Mouse (Mus musculus) hindbrain, embryonic 10.5 days (tissue): Measurements from ENCODE around the gene Smarcc1. TPM values are rescaled to one million over a fixed set of nuclear protein-coding genes. Genes with fewer than 3 reads are reported as not detected.
"Not testable (repeated sequence)": the region's sequence is repeated elsewhere in the genome, so short reads cannot be mapped to it uniquely, and the experiment has no call there.

Experiments used
- DNase-seq: peaks from one replicate; pipeline ENCODE4 v3.0.0-alpha.2; 2017; ENCODE audit warnings: low spot score
- H3K27ac ChIP-seq: fragments of 300-500 bp; sonication (generic); 2 replicates; pipeline ENCODE4 v1.5.1; 2016; ENCODE audit warnings: mild to moderate bottlenecking, moderate library complexity
- H3K27me3 ChIP-seq: fragments of 300-500 bp; sonication (generic); 2 replicates; pipeline ENCODE4 v1.6.1; 2016; ENCODE audit warnings: mild to moderate bottlenecking; ENCODE audit not compliant: poor library complexity, insufficient read depth, severe bottlenecking
- H3K36me3 ChIP-seq: fragments of 300-500 bp; sonication (generic); 2 replicates; pipeline ENCODE4 v1.6.1; 2016; ENCODE audit warnings: mild to moderate bottlenecking, moderate library complexity
- H3K4me1 ChIP-seq: fragments of 300-500 bp; sonication (generic); replicated peaks from 2 replicates; pipeline ENCODE4 v1.6.1; 2016; ENCODE audit warnings: mild to moderate bottlenecking
- H3K4me3 ChIP-seq: fragments of 300-500 bp; sonication (generic); 2 replicates; pipeline ENCODE4 v1.5.1; 2016; ENCODE audit warnings: mild to moderate bottlenecking, moderate library complexity
- H3K9me3 ChIP-seq: fragments of 300-500 bp; sonication (generic); 2 replicates; pipeline ENCODE4 v1.6.1; 2016; ENCODE audit warnings: mild to moderate bottlenecking, moderate library complexity
- WGBS: fragments of 180-500 bp; shearing (Covaris S2); methylation state at CpG from one replicate; pipeline ENCODE4 v1.1.7; 2016; 5-methylcytosine and 5-hydroxymethylcytosine counted together
- polyA plus RNA-seq: library from polyadenylated mRNA; unstranded; fragments of >200 nt; fragmentation: Nextera tagmentation; extraction: Ambion mirVana; gene quantifications from 2 replicates; pipeline ENCODE4 v1.2.1, GENCODE M21; 2016

The Smarcc1 gene
- polyA plus RNA-seq, 1 experiment from 2014 or later = 180 TPM

DNA sequence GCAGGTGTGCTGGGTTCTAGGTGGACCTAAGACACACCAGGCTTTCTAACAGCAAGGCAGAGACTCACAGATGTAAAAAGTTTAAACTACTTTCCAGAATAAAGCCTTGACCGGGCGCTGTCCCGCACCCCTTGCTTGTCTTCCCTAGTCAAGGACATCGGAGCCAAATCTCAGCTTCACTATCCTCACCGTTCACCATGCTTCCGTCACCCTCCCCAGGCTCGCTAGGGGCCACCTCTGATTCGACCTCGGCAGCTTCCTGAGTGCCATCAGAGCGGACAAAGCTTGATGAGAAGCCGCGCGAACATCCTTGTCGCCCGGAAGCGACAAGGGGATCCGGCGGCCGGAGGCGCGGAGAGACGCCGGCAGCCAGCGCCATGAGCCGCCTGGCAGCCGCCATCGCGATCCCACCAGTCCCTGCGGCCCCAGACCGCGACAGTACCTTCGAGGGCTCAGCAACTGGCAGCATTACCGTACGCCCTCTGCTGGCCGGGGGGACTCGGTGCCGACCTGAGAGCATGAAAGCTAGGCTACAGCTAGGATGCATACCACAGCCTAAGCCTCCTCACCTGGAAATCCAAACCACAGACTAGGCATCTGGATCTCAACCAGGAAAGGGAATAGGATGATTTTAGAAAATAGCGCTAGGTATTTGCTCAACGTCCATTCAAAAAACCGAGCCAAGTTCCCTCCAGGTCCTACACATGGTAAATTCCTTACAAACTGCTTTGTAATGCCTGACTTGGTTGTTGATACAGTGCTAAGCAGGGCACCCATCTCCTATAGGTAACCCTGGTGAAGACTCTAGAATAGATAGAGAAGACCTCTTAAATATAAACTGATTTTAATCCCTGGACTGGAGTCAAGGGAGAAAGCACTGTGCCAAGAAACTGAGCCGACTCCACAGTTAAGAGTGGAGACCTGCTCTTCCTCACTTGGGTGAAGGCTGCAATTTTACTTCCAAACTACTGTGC lies 16.6 kb upstream of the Smarcc1 start:
- DNase-seq = peak; percentile 92
- WGBS = 3% methylated on average over 41 of the region's 41 CpGs
- Histone ChIP-seq H3K27ac (peak overlapping the region; percentile 90), H3K9me3 (no peaks in the 10 kb centered on the region), H3K27me3 (no peaks in the 10 kb centered on the region), H3K36me3 (peaks cover 93% of the 10 kb centered on the region), H3K4me1 (peaks cover 6% of the 10 kb centered on the region), H3K4me3 (peak overlapping the region; percentile 94)

DNA sequence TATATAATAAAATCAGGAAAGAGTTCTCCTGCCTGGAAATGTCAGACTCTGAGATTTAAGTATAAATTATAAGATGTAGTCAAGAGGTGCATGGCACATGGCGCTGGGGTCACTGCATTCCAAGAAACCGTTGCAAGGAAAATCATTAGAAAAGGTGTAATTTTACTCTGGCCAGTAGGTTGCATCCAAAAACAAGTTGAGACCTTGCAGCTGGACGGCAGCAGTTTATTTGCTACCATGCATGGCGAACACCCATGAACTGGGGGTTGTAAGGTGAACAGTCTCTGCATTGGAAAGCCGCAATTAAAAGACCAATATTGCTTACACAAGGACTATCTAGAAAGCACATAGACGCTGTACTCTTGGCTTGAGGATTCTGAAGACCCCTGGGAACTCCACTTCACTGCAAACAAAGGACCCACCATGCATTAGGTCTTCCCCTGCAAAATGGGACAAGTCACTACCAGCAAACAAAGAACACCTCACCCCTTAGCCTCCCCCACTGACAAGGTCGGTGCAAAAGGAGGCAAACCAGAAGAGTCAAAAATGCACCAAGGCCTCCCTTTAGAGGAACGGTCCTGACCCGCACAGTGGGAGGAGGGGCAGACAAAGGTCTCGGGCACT lies 1.0 kb upstream of the Smarcc1 start:
- Histone ChIP-seq H3K4me3 (peak overlapping the region; percentile 94), H3K9me3 (no peaks in the 10 kb centered on the region), H3K27me3 (no peaks in the 10 kb centered on the region), H3K36me3 (peaks cover 50% of the 10 kb centered on the region), H3K27ac (peak overlapping the region; percentile 99), H3K4me1 (peaks cover 22% of the 10 kb centered on the region)
- DNase-seq = no peak
- 10% methylated on average over 10 of the region's 10 CpGs for WGBS

- Histone ChIP-seq H3K4me1 (peaks cover 22% of the 10 kb centered on the region), H3K4me3 (peak within 1 kb of the TSS; percentile 94), H3K9me3 (no peaks in the 10 kb centered on the region), H3K36me3 (peaks cover 37% of the 10 kb centered on the region), H3K27me3 (no peaks in the 10 kb centered on the region), H3K27ac (peak within 1 kb of the TSS; percentile 99)
- no peak for DNase-seq
- WGBS = 1% methylated on average over 17 of the region's 17 CpGs
These were observed 251 bp downstream of the Smarcc1 start, which contains the start of gene Dhx30 for GRCm38 (mm10) chr9:110117779-110118139. Gene Dhx30 (minus strand): TSS chr9:110117830.

DNA sequence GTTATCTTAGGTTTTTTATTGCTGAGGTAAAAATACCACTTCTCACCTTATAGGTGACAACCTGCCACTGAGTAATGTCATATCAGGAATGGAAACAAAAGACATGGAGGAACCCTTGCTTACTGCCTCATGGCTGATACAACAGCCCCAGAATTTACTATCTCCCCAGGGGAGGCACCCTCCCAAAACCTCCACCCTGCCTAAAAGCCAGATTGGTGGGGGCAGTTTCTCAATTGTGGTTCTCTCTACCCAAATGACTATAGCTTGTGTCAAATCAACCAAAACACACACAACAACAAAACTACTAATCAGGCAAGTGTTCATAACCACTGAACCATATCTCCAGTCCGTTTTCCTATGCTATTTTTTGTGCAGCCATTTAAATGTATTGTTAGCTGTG lies 741 bp downstream of the Smarcc1 start:
- H3K27ac ChIP-seq = peak overlapping the region; percentile 99
- H3K9me3 ChIP-seq = no peaks in the 10 kb centered on the region
- no peaks in the 10 kb centered on the region for H3K27me3 ChIP-seq
- peak overlapping the region; percentile 94 for H3K4me3 ChIP-seq
- H3K36me3 ChIP-seq = peaks cover 32% of the 10 kb centered on the region
- peaks cover 22% of the 10 kb centered on the region for H3K4me1 ChIP-seq
- DNase-seq = no peak
- 50% methylated on average over 1 of the region's 1 CpGs for WGBS

- 82% methylated on average over 4 of the region's 4 CpGs for WGBS
- Histone ChIP-seq H3K36me3 (0 out of 2 replicates have a peak, but pooled peaks cover 8% of the 10 kb centered on the region), H3K9me3 (no peaks in the 10 kb centered on the region), H3K4me3 (no peak overlapping the region), H3K27ac (no peak overlapping the region), H3K27me3 (no peaks in the 10 kb centered on the region), H3K4me1 (peaks cover 11% of the 10 kb centered on the region)
- DNase-seq = no peak
These were observed 3.9 kb downstream of the Smarcc1 start for GRCm38 (mm10) chr9:110121424-110121823.

DNA sequence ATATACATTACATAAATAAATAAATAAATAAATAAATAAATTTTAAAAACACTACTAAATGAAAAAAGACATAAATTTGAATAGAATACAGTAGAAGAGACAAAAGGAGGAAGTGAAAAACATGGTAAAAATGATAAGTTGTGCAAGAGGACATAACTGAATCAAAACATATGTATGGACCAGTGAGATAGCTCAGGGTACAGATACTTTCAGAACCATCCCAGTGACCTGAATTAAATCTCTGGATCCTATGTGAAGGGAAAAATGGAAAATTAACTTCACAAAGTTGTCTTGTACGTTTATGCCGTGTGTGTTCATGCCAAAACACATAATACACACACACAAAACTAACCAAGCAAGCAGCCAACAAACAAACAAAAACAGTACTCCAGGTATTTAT lies 5.8 kb downstream of the Smarcc1 start:
- Histone ChIP-seq H3K4me1 (peaks cover 5% of the 10 kb centered on the region), H3K27ac (no peak overlapping the region), H3K9me3 (no peaks in the 10 kb centered on the region), H3K27me3 (no peaks in the 10 kb centered on the region), H3K4me3 (no peak overlapping the region), H3K36me3 (0 out of 2 replicates have a peak, but pooled peaks cover 8% of the 10 kb centered on the region)
- WGBS = 82% methylated on average over 2 of the region's 2 CpGs
- no peak for DNase-seq

GRCm38 (mm10) chr9:110124008-110124540 lies 6.6 kb downstream of the Smarcc1 start:
- H3K27me3 ChIP-seq, DNase-seq, H3K9me3 ChIP-seq, H3K36me3 ChIP-seq, H3K4me1 ChIP-seq, H3K4me3 ChIP-seq, H3K27ac ChIP-seq: not testable (repeated sequence)
- 69% methylated on average over 2 of the region's 2 CpGs for WGBS

DNA sequence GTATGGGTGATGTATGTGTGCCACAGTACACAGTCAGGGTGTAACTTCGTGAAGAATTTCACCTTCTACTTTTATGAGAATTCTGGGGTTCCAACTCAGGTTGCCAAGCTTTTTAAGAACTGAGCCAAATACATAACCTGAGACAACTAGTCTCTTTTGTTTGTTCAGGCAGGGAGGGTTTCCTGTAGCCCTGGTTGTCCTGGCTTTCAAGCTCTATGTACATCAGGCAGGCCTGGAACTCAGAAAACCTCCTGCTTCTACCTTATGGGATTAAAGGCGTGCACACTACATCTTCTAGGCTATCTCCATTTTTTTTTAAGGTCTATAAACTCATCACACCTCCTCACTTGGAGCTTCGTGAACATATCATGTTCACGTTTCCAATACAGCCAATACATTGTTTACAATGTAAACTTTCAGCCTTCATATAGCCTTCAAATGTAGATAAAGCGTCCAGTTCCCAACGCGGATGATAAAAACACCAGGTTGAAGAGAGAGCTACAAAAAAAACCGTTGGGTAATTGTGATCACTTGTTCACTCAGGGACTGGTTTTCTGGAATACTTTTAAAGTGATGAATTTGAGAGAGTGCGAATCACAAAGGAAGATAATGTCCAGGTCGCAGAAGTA lies 13.5 kb downstream of the Smarcc1 start:
- Histone ChIP-seq H3K9me3 (no peaks in the 10 kb centered on the region), H3K27me3 (no peaks in the 10 kb centered on the region), H3K4me1 (peaks cover 27% of the 10 kb centered on the region), H3K4me3 (peak overlapping the region; percentile 93), H3K27ac (peak overlapping the region; percentile 99), H3K36me3 (peaks cover 28% of the 10 kb centered on the region)
- DNase-seq = no peak
- WGBS = 34% methylated on average over 10 of the region's 10 CpGs

DNA sequence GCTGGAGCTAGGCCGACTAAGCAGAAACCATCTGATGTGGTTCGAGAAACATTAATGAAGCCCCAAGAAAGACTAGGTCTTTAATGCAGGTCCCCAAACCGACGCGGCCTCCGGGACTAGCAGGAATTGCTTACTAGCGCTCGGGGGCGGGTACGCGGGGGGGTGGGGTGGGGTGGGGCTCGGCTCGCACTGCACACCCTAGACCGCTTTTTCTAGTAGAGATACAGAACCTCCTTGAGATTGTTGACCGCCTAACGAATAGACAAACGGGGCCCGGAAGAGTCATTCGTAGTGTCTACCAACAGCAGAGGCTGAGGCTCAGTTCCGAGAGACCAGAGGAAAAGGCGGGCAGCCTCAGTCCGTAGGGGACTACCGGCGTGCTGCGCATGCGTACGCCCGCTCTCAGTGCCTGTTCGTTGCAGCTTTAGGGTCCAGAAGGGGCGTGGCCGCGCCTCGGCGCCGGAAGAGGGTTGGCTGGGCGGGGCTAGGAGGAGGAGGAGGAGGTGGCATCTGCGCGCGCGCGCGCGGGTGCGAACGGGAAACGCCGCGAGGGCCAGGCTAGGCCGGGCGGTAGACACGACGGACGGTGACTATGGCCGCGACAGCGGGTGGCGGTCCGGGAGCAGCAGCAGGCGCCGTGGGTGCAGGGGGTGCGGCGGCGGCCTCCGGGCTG lies 14.2 kb downstream of the Smarcc1 start:
- H3K4me1 ChIP-seq = peaks cover 27% of the 10 kb centered on the region
- no peaks in the 10 kb centered on the region for H3K27me3 ChIP-seq
- H3K9me3 ChIP-seq = no peaks in the 10 kb centered on the region
- under 1% methylated on average over 64 of the region's 64 CpGs for WGBS
- peak; percentile 100 for DNase-seq
- H3K36me3 ChIP-seq = peaks cover 34% of the 10 kb centered on the region
- H3K27ac ChIP-seq = peak overlapping the region; percentile 99
- peak overlapping the region; percentile 93 for H3K4me3 ChIP-seq

DNA sequence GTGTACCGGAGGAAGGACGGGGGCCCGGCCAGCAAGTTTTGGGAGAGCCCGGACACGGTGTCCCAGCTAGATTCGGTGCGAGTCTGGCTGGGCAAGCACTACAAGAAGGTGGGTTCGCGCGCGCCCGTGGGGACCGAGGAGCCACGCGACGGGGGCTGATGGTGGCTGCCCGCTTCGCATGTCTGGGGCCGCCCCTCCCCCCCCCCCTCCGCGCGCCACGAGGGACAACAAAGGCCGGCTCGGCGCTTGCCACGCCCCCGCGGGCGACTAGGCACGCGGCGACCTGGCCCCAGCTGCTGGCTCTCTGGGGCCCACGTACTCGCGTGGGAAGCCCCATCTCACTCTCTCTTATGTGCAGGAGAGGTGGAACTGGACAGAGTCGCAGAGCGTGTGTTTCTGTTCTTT lies 14.7 kb downstream of the Smarcc1 start:
- no peak for DNase-seq

GRCm38 (mm10) chr9:110132921-110133320 lies 15.4 kb downstream of the Smarcc1 start:
- Histone ChIP-seq H3K9me3 (no peaks in the 10 kb centered on the region), H3K27ac (peak overlapping the region; percentile 99), H3K4me1 (peaks cover 27% of the 10 kb centered on the region), H3K4me3 (peak overlapping the region; percentile 93), H3K27me3 (no peaks in the 10 kb centered on the region), H3K36me3 (peaks cover 47% of the 10 kb centered on the region)
- 69% methylated on average over 6 of the region's 6 CpGs for WGBS
- no peak for DNase-seq

More for the DNA sequence above, 14.7 kb downstream of the Smarcc1 start:
- Histone ChIP-seq H3K27ac (peak overlapping the region; percentile 99), H3K36me3 (peaks cover 40% of the 10 kb centered on the region), H3K4me1 (peaks cover 27% of the 10 kb centered on the region), H3K9me3 (no peaks in the 10 kb centered on the region), H3K27me3 (no peaks in the 10 kb centered on the region), H3K4me3 (peak overlapping the region; percentile 93)
- WGBS = under 1% methylated on average over 35 of the region's 38 CpGs

- DNase-seq = no peak
- no peaks in the 10 kb centered on the region for H3K9me3 ChIP-seq
- H3K27ac ChIP-seq = no peak overlapping the region
- H3K4me1 ChIP-seq = peaks cover 27% of the 10 kb centered on the region
- H3K36me3 ChIP-seq = peaks cover 60% of the 10 kb centered on the region
- no peaks in the 10 kb centered on the region for H3K27me3 ChIP-seq
- WGBS = 83% methylated on average over 5 of the region's 5 CpGs
- peak overlapping the region; percentile 93 for H3K4me3 ChIP-seq
These were observed 16.7 kb downstream of the Smarcc1 start for GRCm38 (mm10) chr9:110134176-110134575.
